Mouse (Mus musculus) cerebellum, postnatal 25 days (tissue): ENCODE results near the gene Carns1.
A peak's percentile ranks its signal among the peaks of the same experiment; 100 is the strongest.

ENCODE experiments used
- DNase-seq, 2 experiments: peaks; one replicate each; pipeline ENCODE4 v3.0.0; 2021; ENCODE audit warnings: mixed read lengths in 2 of 2

The Carns1 gene

GRCm38 (mm10) chr19:4201291-4201909 is 26.1 kb upstream of the Carns1 start, which contains the start of gene Rad9a:
TSS of gene Rad9a (minus strand) at chr19:4201662.
- DNase-seq, result peak; percentile 94 to 98

- no peak for DNase-seq
Observed at GRCm38 (mm10) chr19:4197180-4197579, 21.9 kb upstream of the Carns1 start.

- peak; percentile 34 to 53 for DNase-seq
Observed at GRCm38 (mm10) chr19:4196548-4196947, 21.3 kb upstream of the Carns1 start.

- DNase-seq, result no peak
Observed at GRCm38 (mm10) chr19:4196048-4196447, 20.8 kb upstream of the Carns1 start.

- peak; percentile 91 to 93 for DNase-seq
Observed at GRCm38 (mm10) chr19:4194776-4195650, 19.7 kb upstream of the Carns1 start.

GRCm38 (mm10) chr19:4194021-4194724 is 18.9 kb upstream of the Carns1 start:
- DNase-seq, result peak in 1 of 2 experiments; percentile 29

GRCm38 (mm10) chr19:4193129-4193528 is 17.9 kb upstream of the Carns1 start:
- no peak for DNase-seq

GRCm38 (mm10) chr19:4192251-4192985 is 17.1 kb upstream of the Carns1 start:
- no peak for DNase-seq

- DNase-seq, result peak; percentile 96 to 99
Observed at GRCm38 (mm10) chr19:4191528-4192250, 16.4 kb upstream of the Carns1 start, which contains the start of gene Ppp1ca. TSS of gene Ppp1ca (plus strand) at chr19:4192065.

GRCm38 (mm10) chr19:4190831-4191334 is 15.6 kb upstream of the Carns1 start, which contains the start of gene Tbc1d10c:
TSS of gene Tbc1d10c (minus strand) at chr19:4191284.
- DNase-seq, result no peak

GRCm38 (mm10) chr19:4189051-4189620 is 13.9 kb upstream of the Carns1 start:
- DNase-seq, result no peak

- no peak for DNase-seq
Observed at GRCm38 (mm10) chr19:4187303-4187702, 12.0 kb upstream of the Carns1 start.

GRCm38 (mm10) chr19:4184976-4185975 is 10.0 kb upstream of the Carns1 start:
- DNase-seq, result no peak

GRCm38 (mm10) chr19:4183689-4184088 is 8.4 kb upstream of the Carns1 start:
- DNase-seq, result no peak

- no peak for DNase-seq
Observed at GRCm38 (mm10) chr19:4181892-4182291, 6.6 kb upstream of the Carns1 start.

- no peak for DNase-seq
Observed at GRCm38 (mm10) chr19:4180411-4180810, 5.1 kb upstream of the Carns1 start.

- no peak for DNase-seq
Observed at GRCm38 (mm10) chr19:4172925-4173324, 2.4 kb downstream of the Carns1 start.

- peak in 1 of 2 experiments; percentile 36 for DNase-seq
Observed at GRCm38 (mm10) chr19:4171393-4172290, 3.6 kb downstream of the Carns1 start.
